Mouse (Mus musculus) heart, embryonic 15.5 days (tissue): ENCODE data around the gene Mta2. TPM values are rescaled to one million over a fixed set of nuclear protein-coding genes. Genes with fewer than 3 reads are reported as not detected.

Experiments
- ATAC-seq: fragments of 200-750 bp; cut with Nextera tagmentation; replicated peaks from 2 replicates; pipeline ENCODE4 v1.8.0; 2017; ENCODE audit warnings: low read depth, moderate TSS enrichment; ENCODE audit not compliant: insufficient number of reproducible peaks, insufficient read depth, low FRiP score
- H3K27ac ChIP-seq: fragments of 300-500 bp; sonication (generic); 2 replicates; pipeline ENCODE4 v1.5.1; 2015; ENCODE audit warnings: mild to moderate bottlenecking, inconsistent platforms
- H3K27me3 ChIP-seq: fragments of 300-500 bp; sonication (generic); 2 replicates; pipeline ENCODE4 v1.6.1; 2015; ENCODE audit warnings: inconsistent platforms
- H3K36me3 ChIP-seq: fragments of 300-500 bp; sonication (generic); 2 replicates; pipeline ENCODE4 v1.6.1; 2015; ENCODE audit warnings: mild to moderate bottlenecking, inconsistent platforms
- H3K4me1 ChIP-seq: fragments of 300-500 bp; sonication (generic); replicated peaks from 2 replicates; pipeline ENCODE4 v1.6.1; 2015; ENCODE audit warnings: inconsistent platforms
- H3K4me2 ChIP-seq: fragments of 300-500 bp; sonication (generic); 2 replicates; pipeline ENCODE4 v1.6.1; 2015; ENCODE audit warnings: inconsistent platforms, mild to moderate bottlenecking, moderate library complexity
- H3K4me3 ChIP-seq: fragments of 300-500 bp; sonication (generic); 2 replicates; pipeline ENCODE4 v1.5.1; 2015; ENCODE audit warnings: mild to moderate bottlenecking, inconsistent platforms
- H3K9ac ChIP-seq: fragments of 300-500 bp; sonication (generic); 2 replicates; pipeline ENCODE4 v1.6.1; 2015; ENCODE audit warnings: mild to moderate bottlenecking, inconsistent platforms
- H3K9me3 ChIP-seq: fragments of 300-500 bp; sonication (generic); replicated peaks from 2 replicates; pipeline ENCODE4 v1.6.1; 2016; ENCODE audit warnings: inconsistent platforms
- WGBS: fragments of 180-500 bp; shearing (Covaris S2); methylation state at CpG from one replicate; pipeline ENCODE4 v1.1.7; 2015; ENCODE audit warnings: mixed read lengths; 5-methylcytosine and 5-hydroxymethylcytosine counted together
- polyA plus RNA-seq: library from polyadenylated mRNA; unstranded; fragments of >200 nt; fragmentation: Nextera tagmentation; extraction: Ambion mirVana; gene quantifications from 2 replicates; pipeline ENCODE4 v1.2.1, GENCODE M21; 2015

The Mta2 gene
- polyA plus RNA-seq, 1 experiment from 2014 or later: 74.2 TPM

- no peak for ATAC-seq
- H3K27me3 ChIP-seq: no peaks in the 10 kb centered on the region
- no peaks in the 10 kb centered on the region for H3K9me3 ChIP-seq
- no peak overlapping the region for H3K4me3 ChIP-seq
- H3K4me2 ChIP-seq: no peak overlapping the region
- 74% methylated on average over 7 of the region's 7 CpGs for WGBS
- H3K36me3 ChIP-seq: peaks cover 69% of the 10 kb centered on the region
- no peak overlapping the region for H3K9ac ChIP-seq
- no peak overlapping the region for H3K27ac ChIP-seq
- H3K4me1 ChIP-seq: peaks cover 28% of the 10 kb centered on the region
These were observed 5.3 kb downstream of the Mta2 start for GRCm38 (mm10) chr19:8946929-8947328.

- peaks cover 71% of the 10 kb centered on the region for H3K36me3 ChIP-seq
These were observed 8.5 kb downstream of the Mta2 start for GRCm38 (mm10) chr19:8950190-8950589.

GRCm38 (mm10) chr19:8952241-8952640, 10.6 kb downstream of the Mta2 start:
- ATAC-seq: no peak

More at GRCm38 (mm10) chr19:8950190-8950589, 8.5 kb downstream of the Mta2 start:
- no peaks in the 10 kb centered on the region for H3K9me3 ChIP-seq
- WGBS: 88% methylated on average over 5 of the region's 5 CpGs
- ATAC-seq: no peak
- no peak overlapping the region for H3K9ac ChIP-seq
- no peak overlapping the region for H3K4me3 ChIP-seq
- H3K4me2 ChIP-seq: no peak overlapping the region
- H3K4me1 ChIP-seq: peaks cover 23% of the 10 kb centered on the region
- no peak overlapping the region for H3K27ac ChIP-seq
- H3K27me3 ChIP-seq: no peaks in the 10 kb centered on the region

GRCm38 (mm10) chr19:8953135-8954039, 11.7 kb downstream of the Mta2 start, which contains the start of gene Tut1:
Tut1 (plus strand) TSS chr19:8953847.
- Histone ChIP-seq H3K4me2 (peak within 1 kb of the TSS; percentile 71), H3K4me1 (peaks cover 18% of the 10 kb centered on the region), H3K27ac (peak within 1 kb of the TSS; percentile 81), H3K9ac (peak within 1 kb of the TSS; percentile 70), H3K9me3 (no peaks in the 10 kb centered on the region), H3K4me3 (peak within 1 kb of the TSS; percentile 74), H3K36me3 (peaks cover 52% of the 10 kb centered on the region), H3K27me3 (no peaks in the 10 kb centered on the region)
- peak; percentile 93 for ATAC-seq
- under 1% methylated on average over 46 of the region's 46 CpGs for WGBS

More at GRCm38 (mm10) chr19:8952241-8952640, 10.6 kb downstream of the Mta2 start:
- no peaks in the 10 kb centered on the region for H3K9me3 ChIP-seq
- H3K27me3 ChIP-seq: no peaks in the 10 kb centered on the region
- H3K4me2 ChIP-seq: no peak overlapping the region
- peak overlapping the region; percentile 81; the same call in 1 of the 2 replicates for H3K27ac ChIP-seq
- peaks cover 18% of the 10 kb centered on the region for H3K4me1 ChIP-seq
- peaks cover 57% of the 10 kb centered on the region for H3K36me3 ChIP-seq
- WGBS: 84% methylated on average over 9 of the region's 9 CpGs
- 0 out of 2 replicates have a peak overlapping the region, but pooled peaks have one; percentile 52 for H3K9ac ChIP-seq
- no peak overlapping the region for H3K4me3 ChIP-seq

- Histone ChIP-seq H3K4me1 (peaks cover 18% of the 10 kb centered on the region), H3K27me3 (no peaks in the 10 kb centered on the region), H3K9ac (peak overlapping the region; percentile 70), H3K4me3 (peak overlapping the region; percentile 74), H3K27ac (peak overlapping the region; percentile 81), H3K9me3 (no peaks in the 10 kb centered on the region), H3K4me2 (peak overlapping the region; percentile 71), H3K36me3 (peaks cover 50% of the 10 kb centered on the region)
- 5% methylated on average over 9 of the region's 9 CpGs for WGBS
- no peak for ATAC-seq
These were observed 12.5 kb downstream of the Mta2 start for GRCm38 (mm10) chr19:8954171-8954570.

GRCm38 (mm10) chr19:8962256-8962655, 20.6 kb downstream of the Mta2 start:
- H3K9me3 ChIP-seq: no peaks in the 10 kb centered on the region
- H3K4me1 ChIP-seq: peaks cover 8% of the 10 kb centered on the region
- no peak overlapping the region for H3K4me3 ChIP-seq
- 96% methylated on average over 2 of the region's 2 CpGs for WGBS
- H3K27ac ChIP-seq: no peak overlapping the region
- peaks cover 69% of the 10 kb centered on the region for H3K36me3 ChIP-seq
- no peak overlapping the region for H3K9ac ChIP-seq
- no peak for ATAC-seq
- H3K4me2 ChIP-seq: no peak overlapping the region
- no peaks in the 10 kb centered on the region for H3K27me3 ChIP-seq

GRCm38 (mm10) chr19:8965075-8965474, 23.4 kb downstream of the Mta2 start:
- no peak for ATAC-seq
- no peak overlapping the region for H3K4me2 ChIP-seq
- peaks cover 61% of the 10 kb centered on the region for H3K36me3 ChIP-seq
- no peak overlapping the region for H3K27ac ChIP-seq
- H3K27me3 ChIP-seq: no peaks in the 10 kb centered on the region
- peaks cover 24% of the 10 kb centered on the region for H3K4me1 ChIP-seq
- no peak overlapping the region for H3K9ac ChIP-seq
- 84% methylated on average over 11 of the region's 11 CpGs for WGBS
- H3K4me3 ChIP-seq: no peak overlapping the region
- no peaks in the 10 kb centered on the region for H3K9me3 ChIP-seq

GRCm38 (mm10) chr19:8965771-8966170, 24.1 kb downstream of the Mta2 start:
- no peak for ATAC-seq
- Histone ChIP-seq H3K27me3 (no peaks in the 10 kb centered on the region), H3K36me3 (peaks cover 61% of the 10 kb centered on the region), H3K27ac (peak overlapping the region; percentile 91), H3K4me1 (peaks cover 24% of the 10 kb centered on the region), H3K9ac (peak overlapping the region; percentile 57), H3K4me2 (peak overlapping the region; percentile 66), H3K9me3 (no peaks in the 10 kb centered on the region), H3K4me3 (peak overlapping the region; percentile 80)
- 68% methylated on average over 8 of the region's 8 CpGs for WGBS

- Histone ChIP-seq H3K27me3 (no peaks in the 10 kb centered on the region), H3K4me2 (peak overlapping the region; percentile 66), H3K4me3 (peak overlapping the region; percentile 80), H3K4me1 (peaks cover 24% of the 10 kb centered on the region), H3K9me3 (no peaks in the 10 kb centered on the region), H3K27ac (peak overlapping the region; percentile 91), H3K36me3 (peaks cover 62% of the 10 kb centered on the region), H3K9ac (peak overlapping the region; percentile 57)
- 30% methylated on average over 5 of the region's 5 CpGs for WGBS
- no peak for ATAC-seq
These were observed 24.5 kb downstream of the Mta2 start for GRCm38 (mm10) chr19:8966198-8966589.

- H3K4me1 ChIP-seq: peaks cover 24% of the 10 kb centered on the region
- WGBS: under 1% methylated on average over 52 of the region's 52 CpGs
- H3K27me3 ChIP-seq: no peaks in the 10 kb centered on the region
- peak; percentile 100 for ATAC-seq
- peak within 1 kb of the TSS; percentile 91 for H3K27ac ChIP-seq
- H3K4me3 ChIP-seq: peak within 1 kb of the TSS; percentile 80
- H3K9me3 ChIP-seq: no peaks in the 10 kb centered on the region
- H3K4me2 ChIP-seq: peak within 1 kb of the TSS; percentile 73
- peaks cover 62% of the 10 kb centered on the region for H3K36me3 ChIP-seq
- peak within 1 kb of the TSS; percentile 73 for H3K9ac ChIP-seq
These were observed 25.1 kb downstream of the Mta2 start, which contains the start of gene Eef1g for GRCm38 (mm10) chr19:8966590-8967372. Eef1g (plus strand) TSS chr19:8967041.

- H3K4me3 ChIP-seq: peak overlapping the region; percentile 80
- ATAC-seq: no peak
- H3K4me1 ChIP-seq: peaks cover 24% of the 10 kb centered on the region
- H3K9ac ChIP-seq: peak overlapping the region; percentile 73
- WGBS: under 1% methylated on average over 8 of the region's 8 CpGs
- H3K27me3 ChIP-seq: no peaks in the 10 kb centered on the region
- peak overlapping the region; percentile 82 for H3K27ac ChIP-seq
- peaks cover 64% of the 10 kb centered on the region for H3K36me3 ChIP-seq
- H3K9me3 ChIP-seq: no peaks in the 10 kb centered on the region
- peak overlapping the region; percentile 73 for H3K4me2 ChIP-seq
These were observed 25.7 kb downstream of the Mta2 start for GRCm38 (mm10) chr19:8967373-8967743.
